Comparison of ENCODE assay signal across 7 mouse cellular contexts in the genomic region with DNA sequence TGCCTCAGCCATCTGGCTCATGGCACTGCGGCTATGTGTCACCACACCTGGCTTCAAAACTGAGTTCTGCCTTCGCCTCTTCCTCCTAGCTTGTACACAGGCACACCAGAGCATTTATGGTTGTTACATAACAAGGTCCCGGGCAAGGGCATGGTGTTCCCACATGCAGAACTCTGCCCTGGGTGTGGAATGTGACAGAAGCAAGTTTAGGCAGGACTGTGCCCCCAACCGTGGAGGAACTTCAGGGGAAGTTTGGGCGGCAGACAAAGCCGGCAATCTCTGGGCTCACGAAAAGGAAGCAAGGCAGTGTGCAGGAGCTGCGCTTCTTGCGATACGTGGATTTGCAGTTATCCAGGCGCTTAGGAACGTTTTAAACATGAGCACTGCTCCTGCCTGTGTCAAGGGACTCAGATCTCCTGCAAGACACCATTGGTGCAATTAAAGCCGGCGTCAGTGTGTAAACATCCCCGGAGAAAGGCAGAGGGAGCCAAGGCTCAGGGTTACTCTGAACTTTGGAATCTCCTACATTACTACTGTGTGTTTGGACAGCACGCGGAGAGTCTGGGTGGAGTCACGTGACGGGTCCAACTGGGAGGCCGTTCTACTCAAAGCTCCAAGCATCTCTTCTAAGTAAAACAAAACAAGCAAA. TPM values are rescaled to one million over a fixed set of nuclear protein-coding genes. Genes with fewer than 3 reads are reported as not detected.
DNase-seq lines count a peak whose midpoint lies in the region; ATAC-seq lines count a peak whose summit lies in the region.

No protein-coding gene starts in this region.

- ATAC-seq in granulocyte monocyte progenitor cell, adult 5-6 weeks (replicated peaks; ENCODE audit: poor library complexity, severe bottlenecking): peak; percentile 92
- ATAC-seq in megakaryocyte-erythroid progenitor cell, adult 5-6 weeks (replicated peaks; ENCODE audit: low FRiP score, low TSS enrichment, poor library complexity, severe bottlenecking): peak; percentile 82

- peak overlapping the region; percentile 54 for H3K4me3 ChIP-seq in embryonic facial prominence, embryonic 10.5 days

- H3K36me3 ChIP-seq in embryonic facial prominence, embryonic 10.5 days (replicated peaks): no peaks in the 10 kb centered on the region

- peak; percentile 52 for DNase-seq in adrenal gland, postnatal 25 days
- peak; percentile 71 for DNase-seq in embryonic facial prominence, embryonic 10.5 days (ENCODE audit: low spot score)
- peak; percentile 96 for DNase-seq in kidney, adult 11 months
- DNase-seq in left cerebral cortex, postnatal 36 days (ENCODE audit: low spot score in 2 of 2): peak; percentile 38 to 53
- peak; percentile 17 for DNase-seq in right cerebral cortex, postnatal 4 days

- WGBS in embryonic facial prominence, embryonic 10.5 days: 13% methylated on average over 20 of the region's 20 CpGs

- peaks cover 12% of the 10 kb centered on the region for H3K4me1 ChIP-seq in embryonic facial prominence, embryonic 10.5 days

- H3K27ac ChIP-seq in embryonic facial prominence, embryonic 10.5 days (replicated peaks): peak overlapping the region; percentile 60

- intact Hi-C loops in left cerebral cortex, postnatal 36 days (cut with DNase I): no loop called here

- no peaks in the 10 kb centered on the region for H3K9me3 ChIP-seq in embryonic facial prominence, embryonic 10.5 days

- H3K27me3 ChIP-seq in embryonic facial prominence, embryonic 10.5 days (replicated peaks; ENCODE audit: low read depth, poor library complexity, severe bottlenecking): no peaks in the 10 kb centered on the region

RNA-seq across cellular contexts. Expression of a gene that starts 19.1 kb away (rescaled TPM):
- 7.5 and 11.1 TPM in 2 replicates for total RNA-seq in adrenal gland, postnatal 25 days (2021)
- 43.9 and 46.4 TPM in 2 replicates for polyA plus RNA-seq in embryonic facial prominence, embryonic 10.5 days (2016; fragmentation: Nextera tagmentation; extraction: Ambion mirVana)
- total RNA-seq in granulocyte monocyte progenitor cell, adult 5-6 weeks (2014; fragmentation: Nextera tagmentation): 10.1 and 12.9 TPM in 2 replicates
- total RNA-seq in granulocyte monocyte progenitor cell, adult 5-6 weeks (2017): 18.8 and 20.9 TPM in 2 replicates
- 10 to 100 TPM; 24.7 to 31.1 TPM for total RNA-seq in left cerebral cortex, postnatal 36 days (2021)
- total RNA-seq in megakaryocyte-erythroid progenitor cell, adult 5-6 weeks (2014; fragmentation: Nextera tagmentation): 6.3 and 6.4 TPM in 2 replicates
- total RNA-seq in megakaryocyte-erythroid progenitor cell, adult 5-6 weeks (2017): 16.2 and 18.6 TPM in 2 replicates

RNA-seq across cellular contexts. Expression of a gene that starts 42.3 kb away (rescaled TPM):
- total RNA-seq in adrenal gland, postnatal 25 days (2021): 8.9 and 14.0 TPM in 2 replicates
- 1.5 and 3.5 TPM in 2 replicates for polyA plus RNA-seq in embryonic facial prominence, embryonic 10.5 days (2016; fragmentation: Nextera tagmentation; extraction: Ambion mirVana)
- not detected in 2 replicates for total RNA-seq in granulocyte monocyte progenitor cell, adult 5-6 weeks (2014; fragmentation: Nextera tagmentation)
- total RNA-seq in granulocyte monocyte progenitor cell, adult 5-6 weeks (2017): 0.41 TPM in 1 of 2 replicates, not detected in the other
- total RNA-seq in left cerebral cortex, postnatal 36 days (2021): 10 to 100 TPM; 40.7 to 47.3 TPM
- 5.6 TPM in 1 of 2 replicates, not detected in the other for total RNA-seq in megakaryocyte-erythroid progenitor cell, adult 5-6 weeks (2014; fragmentation: Nextera tagmentation)
- total RNA-seq in megakaryocyte-erythroid progenitor cell, adult 5-6 weeks (2017): 0.47 and 0.57 TPM in 2 replicates

Comparison
In these comparisons a context has a peak if more than half of its experiments do, and no peak if none do; other contexts are left out.
1. Peak in every context shown above with its lines: DNase-seq, ATAC-seq, H3K4me3 ChIP-seq and H3K27ac ChIP-seq.
2. DNase-seq: peak in every context shown above with its lines; median percentile 96 in kidney, adult 11 months; 71 in embryonic facial prominence, embryonic 10.5 days; 52 in adrenal gland, postnatal 25 days; 46 in left cerebral cortex, postnatal 36 days; 17 in right cerebral cortex, postnatal 4 days.